Mouse (Mus musculus) thymus, adult 2 months (tissue): ENCODE results near the gene Gm21860.

Source experiments
- CTCF ChIP-seq: fragments of 200-500 bp; IDR thresholded peaks from 2 replicates; pipeline ENCODE4 v1.5.1; 2012; ENCODE audit warnings: mild to moderate bottlenecking, control low read depth, low read length, moderate library complexity, borderline replicate concordance; ENCODE audit not compliant: control insufficient read depth, poor library complexity, insufficient read depth; ENCODE audit errors: extremely low read depth
- POLR2A ChIP-seq: fragments of 200-500 bp; IDR thresholded peaks from 2 replicates; pipeline ENCODE4 v1.6.1; 2012; ENCODE audit warnings: mild to moderate bottlenecking, low read length, control low read depth, moderate library complexity; ENCODE audit not compliant: control insufficient read depth, poor library complexity, insufficient read depth; ENCODE audit errors: extremely low read depth

GRCm38 (mm10) chrY:90740013-90740561 lies 14.5 kb downstream of the Gm21860 start:
- TF ChIP-seq POLR2A (no peak), CTCF (no peak)
